In the genomic region with DNA sequence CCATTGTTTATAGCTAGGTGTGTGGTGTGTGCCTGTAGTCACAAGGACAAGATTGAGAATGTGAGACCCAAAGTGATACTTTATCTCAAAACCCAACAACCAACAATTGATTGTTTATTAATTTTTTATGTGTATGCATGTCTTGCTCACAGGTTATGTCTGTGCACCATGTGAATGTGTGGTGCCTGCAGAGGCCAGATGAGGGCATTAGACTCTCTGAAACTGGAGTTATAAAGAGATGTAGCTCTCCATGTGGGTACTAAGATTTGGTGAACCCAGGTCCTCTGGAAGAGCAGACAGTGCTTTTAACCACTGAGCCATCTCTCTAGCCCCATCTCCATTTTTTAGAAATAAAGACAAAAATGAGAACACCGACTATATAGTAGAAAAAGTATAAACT, we compare ENCODE assay signal across 1 mouse cellular context.
TF ChIP-seq lines count a peak whose summit lies in the region.

No protein-coding gene starts in this region.

TF ChIP-seq in CH12.LX, 34 proteins besides CTCF, POLR2A, EP300 and RAD21:
- no peak for TF ChIP-seq HCFC1 (IDR thresholded peaks at IDR 0.05; ENCODE audit: low read depth, low read length)
- TF ChIP-seq PAX5 (IDR thresholded peaks at IDR 0.05; ENCODE audit: low read length), result no peak
- TF ChIP-seq ZNF384 (IDR thresholded peaks at IDR 0.05; ENCODE audit: low read depth, low read length), result no peak
- no peak; the same call in 1 of the 2 replicates for TF ChIP-seq SMC3 (IDR thresholded peaks at IDR 0.05; ENCODE audit: low read depth, low read length)
- TF ChIP-seq MXI1 (IDR thresholded peaks at IDR 0.05; ENCODE audit: low read depth, low read length), result no peak
- TF ChIP-seq BHLHE40 (IDR thresholded peaks at IDR 0.05; ENCODE audit: low read depth, low read length), result no peak
- no peak for TF ChIP-seq RCOR1 (conservative IDR thresholded peaks at IDR 0.05; ENCODE audit: low read depth, low read length)
- TF ChIP-seq TBP (conservative IDR thresholded peaks at IDR 0.05; ENCODE audit: low read depth, low read length), result no peak
- TF ChIP-seq GABPA (IDR thresholded peaks at IDR 0.05; ENCODE audit: insufficient replicate concordance, low read depth, low read length), result no peak
- no peak for TF ChIP-seq ELF1 (IDR thresholded peaks at IDR 0.05; ENCODE audit: low read depth, low read length)
- TF ChIP-seq NELFE (IDR thresholded peaks at IDR 0.05; ENCODE audit: low read depth, low read length), result no peak
- TF ChIP-seq JUND (conservative IDR thresholded peaks at IDR 0.05; ENCODE audit: low read depth, low read length), result no peak
- TF ChIP-seq KAT2A (IDR thresholded peaks at IDR 0.05; ENCODE audit: insufficient replicate concordance, low read length), result no peak
- no peak for TF ChIP-seq POLR2AphosphoS2 (IDR thresholded peaks at IDR 0.05; ENCODE audit: low read depth, low read length)
- no peak for TF ChIP-seq CHD1 (IDR thresholded peaks at IDR 0.05; ENCODE audit: low read depth, low read length)
- TF ChIP-seq MAZ (IDR thresholded peaks at IDR 0.05; ENCODE audit: low read depth, low read length), result no peak
- TF ChIP-seq TCF12 (IDR thresholded peaks at IDR 0.05; ENCODE audit: low read depth, low read length), result no peak
- no peak for TF ChIP-seq ETS1 (conservative IDR thresholded peaks at IDR 0.05; ENCODE audit: low read depth, low read length)
- TF ChIP-seq SIN3A (IDR thresholded peaks at IDR 0.05; ENCODE audit: low read length), result no peak
